ENCODE assay signal across 9 mouse cellular contexts in genomic region chr15:103147422-103147690, GRCm38 (mm10). TPM values are rescaled to one million over a fixed set of nuclear protein-coding genes. Genes with fewer than 3 reads are reported as not detected.
A peak's percentile ranks its signal among the peaks of the same experiment; 100 is the strongest.
DNase-seq lines count a peak whose midpoint lies in the region; ATAC-seq and TF ChIP-seq lines count a peak whose summit lies in the region.
"Had no signal": no experiment of that assay in that cellular context is flagged by ENCODE, and none has a peak within 500 bp of the region (broad histone marks: within the 10 kb centered on the region; RNA-seq: fewer than 3 reads in every experiment).

No protein-coding gene starts in this region.

- peak overlapping the region; percentile 61; the same call in 1 of the 2 replicates for H3K9ac ChIP-seq in kidney, embryonic 14.5 days (ENCODE audit: low read depth, low read length)
- H3K9ac ChIP-seq in forebrain, embryonic 12.5 days, result peak overlapping the region; percentile 65; the same call in 1 of the 2 replicates
- no peak overlapping the region for H3K9ac ChIP-seq in intestine, postnatal 0 days (ENCODE audit: low read depth, low read length)
- peak overlapping the region; percentile 55; the same call in 1 of the 2 replicates for H3K9ac ChIP-seq in neural tube, embryonic 14.5 days (replicated peaks; ENCODE audit: low read depth, low read length)

- peaks cover 11% of the 10 kb centered on the region for H3K27me3 ChIP-seq in kidney, embryonic 14.5 days (ENCODE audit: control insufficient read depth, insufficient read depth, low read length)
- H3K27me3 ChIP-seq in forebrain, embryonic 12.5 days, result peaks cover 84% of the 10 kb centered on the region
- peaks cover 52% of the 10 kb centered on the region for H3K27me3 ChIP-seq in intestine, postnatal 0 days (replicated peaks; ENCODE audit: control insufficient read depth, insufficient read depth, low read length)
- H3K27me3 ChIP-seq in neural tube, embryonic 14.5 days (ENCODE audit: control insufficient read depth, insufficient read depth, low read length), result no peaks in the 10 kb centered on the region
- H3K27me3 ChIP-seq: CH12.LX had no signal

- WGBS in kidney, embryonic 14.5 days, result 26% methylated on average over 3 of the region's 3 CpGs
- WGBS in forebrain, embryonic 12.5 days, result 6% methylated on average over 3 of the region's 3 CpGs
- 50% methylated on average over 3 of the region's 3 CpGs for WGBS in intestine, postnatal 0 days
- 9% methylated on average over 3 of the region's 3 CpGs for WGBS in neural tube, embryonic 14.5 days

- H3K4me2 ChIP-seq in kidney, embryonic 14.5 days (replicated peaks; ENCODE audit: low read depth, low read length), result peak overlapping the region; percentile 91
- H3K4me2 ChIP-seq in forebrain, embryonic 12.5 days, result peak overlapping the region; percentile 88
- H3K4me2 ChIP-seq in intestine, postnatal 0 days (replicated peaks; ENCODE audit: low read depth), result peak overlapping the region; percentile 66
- peak overlapping the region; percentile 77 for H3K4me2 ChIP-seq in neural tube, embryonic 14.5 days (ENCODE audit: low read depth, low read length)

- H3K9me3 ChIP-seq in kidney, embryonic 14.5 days (ENCODE audit: control insufficient read depth, low read length), result no peaks in the 10 kb centered on the region
- H3K9me3 ChIP-seq in forebrain, embryonic 12.5 days, result no peaks in the 10 kb centered on the region
- H3K9me3 ChIP-seq in intestine, postnatal 0 days (ENCODE audit: control insufficient read depth), result no peaks in the 10 kb centered on the region
- no peaks in the 10 kb centered on the region for H3K9me3 ChIP-seq in neural tube, embryonic 14.5 days (ENCODE audit: control insufficient read depth, low read length)

- TF ChIP-seq CTCF in intestine, postnatal 0 days (IDR thresholded peaks at IDR 0.05; ENCODE audit: low read depth), result no peak

- no peaks in the 10 kb centered on the region for H3K36me3 ChIP-seq in kidney, embryonic 14.5 days (ENCODE audit: control insufficient read depth, insufficient read depth, low read length)
- H3K36me3 ChIP-seq in forebrain, embryonic 12.5 days (replicated peaks), result no peaks in the 10 kb centered on the region
- no peaks in the 10 kb centered on the region for H3K36me3 ChIP-seq in intestine, postnatal 0 days (ENCODE audit: control insufficient read depth, insufficient read depth)
- no peaks in the 10 kb centered on the region for H3K36me3 ChIP-seq in neural tube, embryonic 14.5 days (ENCODE audit: control insufficient read depth, insufficient read depth, low read length)

- ATAC-seq in kidney, embryonic 14.5 days (ENCODE audit: low FRiP score, low TSS enrichment), result no peak
- 0 out of 2 replicates have a peak, but pooled peaks have one; percentile 27 for ATAC-seq in forebrain, embryonic 12.5 days (ENCODE audit: low FRiP score)
- no peak for ATAC-seq in intestine, postnatal 0 days
- ATAC-seq in neural tube, embryonic 14.5 days (ENCODE audit: low read depth), result peak; percentile 44

- peaks cover 5% of the 10 kb centered on the region; the same call in 1 of the 2 replicates for H3K4me1 ChIP-seq in kidney, embryonic 14.5 days (ENCODE audit: control insufficient read depth, insufficient read depth, low read length)
- peaks cover 18% of the 10 kb centered on the region for H3K4me1 ChIP-seq in forebrain, embryonic 12.5 days
- H3K4me1 ChIP-seq in intestine, postnatal 0 days (replicated peaks; ENCODE audit: control insufficient read depth, insufficient read depth, low read length), result no peaks in the 10 kb centered on the region
- H3K4me1 ChIP-seq in neural tube, embryonic 14.5 days (ENCODE audit: control insufficient read depth, insufficient read depth, low read length), result peaks cover 24% of the 10 kb centered on the region

- no peak for DNase-seq in kidney, adult 11 months
- no peak for DNase-seq in gastrocnemius, postnatal 10 days
- no peak for DNase-seq in retina, embryonic 14.5 days (ENCODE audit: low spot score)
- no peak for DNase-seq in adrenal gland, adult 8-10 months

- H3K27ac ChIP-seq in kidney, embryonic 14.5 days (ENCODE audit: low read depth, low read length), result no peak overlapping the region
- no peak overlapping the region for H3K27ac ChIP-seq in forebrain, embryonic 12.5 days
- H3K27ac ChIP-seq in intestine, postnatal 0 days (ENCODE audit: low read depth, low read length), result no peak overlapping the region
- peak overlapping the region; percentile 76 for H3K27ac ChIP-seq in neural tube, embryonic 14.5 days (ENCODE audit: low read depth, low read length)

- H3K4me3 ChIP-seq in kidney, embryonic 14.5 days (ENCODE audit: low read length), result peak overlapping the region; percentile 47; the same call in 1 of the 2 replicates
- peak overlapping the region; percentile 45; the same call in 1 of the 2 replicates for H3K4me3 ChIP-seq in forebrain, embryonic 12.5 days (replicated peaks)
- H3K4me3 ChIP-seq in intestine, postnatal 0 days (ENCODE audit: low read depth, low read length), result peak overlapping the region; percentile 40; the same call in 1 of the 2 replicates
- H3K4me3 ChIP-seq in neural tube, embryonic 14.5 days (ENCODE audit: low read depth, low read length), result no peak overlapping the region; the same call in 1 of the 2 replicates

RNA-seq across cellular contexts. Expression of gene Smug1, which starts 19.5 kb away (rescaled TPM):
- 11.5 and 19.5 TPM in 2 replicates for polyA plus RNA-seq in kidney, embryonic 14.5 days (2014; fragmentation: Nextera tagmentation; extraction: Ambion mirVana)
- polyA plus RNA-seq in forebrain, embryonic 12.5 days (2016; fragmentation: Nextera tagmentation; extraction: Ambion mirVana), result 24.6 and 27.4 TPM in 2 replicates
- 8.6 and 9.2 TPM in 2 replicates for polyA plus RNA-seq in intestine, postnatal 0 days (2015; fragmentation: Nextera tagmentation; extraction: Ambion mirVana)
- polyA plus RNA-seq in neural tube, embryonic 14.5 days (2014; fragmentation: Nextera tagmentation; extraction: Ambion mirVana), result 19.2 and 28.0 TPM in 2 replicates
- 10 to 100 TPM; 10.5 to 12.2 TPM for total RNA-seq in gastrocnemius, postnatal 10 days (2021)
- total RNA-seq in adrenal gland, adult 8-10 months (2022), result 10 to 100 TPM; 14.3 to 22.9 (median 15.7) TPM

Comparison
In these comparisons a context has a peak if more than half of its experiments do, and no peak if none do; other contexts are left out.
1. ATAC-seq: peak in forebrain, embryonic 12.5 days (single experiment) and neural tube, embryonic 14.5 days (single experiment); none in kidney, embryonic 14.5 days (single experiment) and intestine, postnatal 0 days (single experiment).
2. Peak in every context shown above with its lines, with median percentiles within 50 percentile points of each other: H3K4me2 ChIP-seq.